Mouse (Mus musculus) lung, postnatal 36 days (tissue): ENCODE data around the gene Prickle4.

Experiments used
- DNase-seq: peaks from one replicate; pipeline ENCODE4 v3.0.0; 2022; ENCODE audit warnings: mixed read lengths

Gene Prickle4

GRCm38 (mm10) chr17:47694503-47695336 is at the start of gene Prickle4:
Prickle4 (minus strand) TSS chr17:47694736.
- peak; percentile 98 for DNase-seq

GRCm38 (mm10) chr17:47744086-47744485 is 49.5 kb upstream of the Prickle4 start:
- DNase-seq: no peak

GRCm38 (mm10) chr17:47742991-47743734 is 48.6 kb upstream of the Prickle4 start:
- peak; percentile 51 for DNase-seq

GRCm38 (mm10) chr17:47740186-47740585 is 45.6 kb upstream of the Prickle4 start:
- DNase-seq: no peak

GRCm38 (mm10) chr17:47738879-47739798 is 44.6 kb upstream of the Prickle4 start:
- peak; percentile 54 for DNase-seq

GRCm38 (mm10) chr17:47738066-47738878 is 43.7 kb upstream of the Prickle4 start:
- peak; percentile 56 for DNase-seq

- peak; percentile 97 for DNase-seq
These were observed 42.9 kb upstream of the Prickle4 start for GRCm38 (mm10) chr17:47737271-47738065.

GRCm38 (mm10) chr17:47736856-47737255 is 42.3 kb upstream of the Prickle4 start, which contains the start of gene Tfeb:
Tfeb (plus strand) TSS chr17:47737030.
- DNase-seq: peak; percentile 98

- DNase-seq: no peak
These were observed 41.1 kb upstream of the Prickle4 start for GRCm38 (mm10) chr17:47735553-47736100.

- peak; percentile 59 for DNase-seq
These were observed 36.4 kb upstream of the Prickle4 start for GRCm38 (mm10) chr17:47730633-47731575.

- no peak for DNase-seq
These were observed 32.0 kb upstream of the Prickle4 start, which contains the start of gene Pgc for GRCm38 (mm10) chr17:47726566-47726965. Pgc (plus strand) TSS chr17:47726842.

GRCm38 (mm10) chr17:47721183-47721582 is 26.6 kb upstream of the Prickle4 start:
- DNase-seq: no peak

GRCm38 (mm10) chr17:47715037-47715436 is 20.5 kb upstream of the Prickle4 start:
- no peak for DNase-seq

GRCm38 (mm10) chr17:47712889-47713571 is 18.5 kb upstream of the Prickle4 start:
- DNase-seq: no peak

- no peak for DNase-seq
These were observed 17.3 kb upstream of the Prickle4 start for GRCm38 (mm10) chr17:47711883-47712282.

- no peak for DNase-seq
These were observed 15.5 kb upstream of the Prickle4 start for GRCm38 (mm10) chr17:47710036-47710435.

- DNase-seq: no peak
These were observed 14.4 kb upstream of the Prickle4 start for GRCm38 (mm10) chr17:47708972-47709371.

- DNase-seq: no peak
These were observed 13.4 kb upstream of the Prickle4 start for GRCm38 (mm10) chr17:47707961-47708360.

- DNase-seq: no peak
These were observed 11.7 kb upstream of the Prickle4 start for GRCm38 (mm10) chr17:47706196-47706595.
